Comparison of ENCODE assay signal across 1 mouse cellular context in the genomic region with DNA sequence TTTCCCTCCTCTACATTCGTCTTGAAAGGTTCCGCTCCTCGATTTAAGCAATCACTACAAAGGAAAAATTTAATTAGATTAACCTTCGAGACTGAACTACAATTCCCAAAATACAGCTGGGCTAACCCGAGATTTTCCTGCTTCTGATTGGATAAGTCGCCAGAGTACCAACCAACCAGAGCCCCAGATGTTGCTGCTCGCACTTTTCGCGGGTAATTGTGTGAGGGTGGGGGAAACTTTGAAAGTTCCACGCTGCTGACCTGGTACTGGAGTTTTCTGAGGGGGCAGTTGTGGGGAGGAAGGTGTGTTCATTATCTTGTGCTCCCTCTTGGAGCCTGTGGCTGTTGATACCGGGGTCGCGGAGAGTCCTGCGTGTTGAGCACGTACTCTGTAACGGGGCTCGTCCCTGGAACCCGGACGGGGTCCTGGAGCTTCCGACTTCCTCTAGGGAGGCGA.
A peak's percentile ranks its signal among the peaks of the same experiment; 100 is the strongest.
TF ChIP-seq lines count a peak whose summit lies in the region.

TSS of gene Rad51b (plus strand) at position 162 of the 456 bp plus-strand sequence.

TF ChIP-seq in CH12.LX, 34 proteins besides CTCF, POLR2A, EP300 and RAD21 (continued from another document):
- TF ChIP-seq MYC (IDR thresholded peaks at IDR 0.05; ENCODE audit: low read depth, low read length) (peak; percentile 73; the same call in 1 of the 2 replicates), JUN (IDR thresholded peaks at IDR 0.05; ENCODE audit: insufficient read depth, low read depth, low read length) (no peak), ZNF384 (IDR thresholded peaks at IDR 0.05; ENCODE audit: low read depth, low read length) (no peak), TBP (conservative IDR thresholded peaks at IDR 0.05; ENCODE audit: low read depth, low read length) (peak; percentile 24; the same call in 1 of the 2 replicates), SIN3A (IDR thresholded peaks at IDR 0.05; ENCODE audit: low read length) (peak; percentile 97), ELF1 (IDR thresholded peaks at IDR 0.05; ENCODE audit: low read depth, low read length) (peak; percentile 73; the same call in 1 of the 2 replicates), NELFE (IDR thresholded peaks at IDR 0.05; ENCODE audit: low read depth, low read length) (peak; percentile 77), POLR2AphosphoS2 (IDR thresholded peaks at IDR 0.05; ENCODE audit: low read depth, low read length) (no peak), ETS1 (conservative IDR thresholded peaks at IDR 0.05; ENCODE audit: low read depth, low read length) (no peak), HCFC1 (IDR thresholded peaks at IDR 0.05; ENCODE audit: low read depth, low read length) (peak; percentile 99), ZMIZ1 (IDR thresholded peaks at IDR 0.05; ENCODE audit: low read depth, low read length) (no peak), SMC3 (IDR thresholded peaks at IDR 0.05; ENCODE audit: low read depth, low read length) (no peak), PAX5 (IDR thresholded peaks at IDR 0.05; ENCODE audit: low read length) (no peak), ZKSCAN1 (IDR thresholded peaks at IDR 0.05; ENCODE audit: borderline replicate concordance, low read depth, low read length) (no peak), IRF4 (IDR thresholded peaks at IDR 0.05; ENCODE audit: low read depth, low read length) (no peak; the same call in 1 of the 2 replicates), MXI1 (IDR thresholded peaks at IDR 0.05; ENCODE audit: low read depth, low read length) (peak; percentile 93), BHLHE40 (IDR thresholded peaks at IDR 0.05; ENCODE audit: low read depth, low read length) (no peak), NRF1 (IDR thresholded peaks at IDR 0.05; ENCODE audit: low read depth, low read length) (no peak), E2F4 (IDR thresholded peaks at IDR 0.05; ENCODE audit: insufficient replicate concordance, low read depth, low read length) (peak; percentile 99), RCOR1 (conservative IDR thresholded peaks at IDR 0.05; ENCODE audit: low read depth, low read length) (no peak), CHD2 (IDR thresholded peaks at IDR 0.05; ENCODE audit: low read length) (peak; percentile 96), MAFK (IDR thresholded peaks at IDR 0.05; ENCODE audit: insufficient replicate concordance, low read length) (no peak), GABPA (IDR thresholded peaks at IDR 0.05; ENCODE audit: insufficient replicate concordance, low read depth, low read length) (peak; percentile 37; the same call in 1 of the 2 replicates), TCF12 (IDR thresholded peaks at IDR 0.05; ENCODE audit: low read depth, low read length) (peak; percentile 68), MAZ (IDR thresholded peaks at IDR 0.05; ENCODE audit: low read depth, low read length) (peak; percentile 92), ZC3H11A (IDR thresholded peaks at IDR 0.05; ENCODE audit: low read depth, low read length) (no peak), UBTF (IDR thresholded peaks at IDR 0.05; ENCODE audit: low read depth, low read length) (no peak), CHD1 (IDR thresholded peaks at IDR 0.05; ENCODE audit: low read depth, low read length) (no peak), KAT2A (IDR thresholded peaks at IDR 0.05; ENCODE audit: insufficient replicate concordance, low read length) (peak; percentile 97), USF2 (conservative IDR thresholded peaks at IDR 0.05; ENCODE audit: low read depth, low read length) (no peak), USF1 (IDR thresholded peaks at IDR 0.05; ENCODE audit: low read depth, low read length) (no peak), MEF2A (IDR thresholded peaks at IDR 0.05; ENCODE audit: borderline replicate concordance, low read depth, low read length) (no peak)
